Mouse (Mus musculus) erythroblast, embryonic 14.5 days (primary cell): ENCODE results near the gene Pdf. TPM values are rescaled to one million over a fixed set of nuclear protein-coding genes. Genes with fewer than 3 reads are reported as not detected.

Experiments used
- H3K27me3 ChIP-seq: 2 replicates; pipeline ENCODE4 v1.6.1; 2012; ENCODE audit warnings: inconsistent platforms; ENCODE audit not compliant: control insufficient read depth
- H3K36me3 ChIP-seq: 2 replicates; pipeline ENCODE4 v1.6.1; 2012; ENCODE audit warnings: mild to moderate bottlenecking, inconsistent platforms; ENCODE audit not compliant: control insufficient read depth
- H3K4me1 ChIP-seq: 2 replicates; pipeline ENCODE4 v1.6.1; 2012; ENCODE audit warnings: inconsistent platforms; ENCODE audit not compliant: control insufficient read depth
- H3K4me3 ChIP-seq: replicated peaks from 2 replicates; pipeline ENCODE3; 2012; ENCODE audit warnings: moderate library complexity, mild to moderate bottlenecking, inconsistent platforms
- H3K9me3 ChIP-seq: 2 replicates; pipeline ENCODE4 v1.6.1; 2012; ENCODE audit warnings: low read length, inconsistent platforms, mixed read lengths; ENCODE audit not compliant: control insufficient read depth
- GATA1 ChIP-seq: IDR thresholded peaks from 2 replicates; pipeline ENCODE4 v1.6.1; 2012; ENCODE audit warnings: low read length, inconsistent platforms, mixed read lengths
- TAL1 ChIP-seq: IDR thresholded peaks from 3 replicates; pipeline ENCODE4 v1.6.1; 2012; ENCODE audit warnings: low read length, inconsistent platforms, mixed read lengths
- polyA plus RNA-seq: library from polyadenylated mRNA; stranded (reverse); fragments of >175 nt; gene quantifications from 2 replicates; pipeline ENCODE4 v1.2.3, GENCODE M21; 2012

The Pdf gene
- 0.12 and 0.14 TPM in 2 replicates for polyA plus RNA-seq

GRCm38 (mm10) chr8:107048061-107048941, at the start of gene Pdf:
TSS of gene Pdf (minus strand) at chr8:107048614.
- Histone ChIP-seq H3K9me3 (no peaks in the 10 kb centered on the region; the same call in 1 of the 2 replicates), H3K27me3 (no peaks in the 10 kb centered on the region), H3K4me3 (peak within 1 kb of the TSS; percentile 79), H3K36me3 (peaks cover 95% of the 10 kb centered on the region), H3K4me1 (peaks cover 39% of the 10 kb centered on the region)
- TF ChIP-seq GATA1, result no peak
- TF ChIP-seq TAL1, result no peak

GRCm38 (mm10) chr8:107096366-107097036, 48.1 kb upstream of the Pdf start, which contains the start of gene Terf2:
TSS of gene Terf2 (minus strand) at chr8:107096547.
- peaks cover 28% of the 10 kb centered on the region for H3K36me3 ChIP-seq
- H3K4me3 ChIP-seq, result peak within 1 kb of the TSS; percentile 95
- H3K9me3 ChIP-seq, result no peaks in the 10 kb centered on the region
- TF ChIP-seq TAL1, result no peak
- TF ChIP-seq GATA1, result no peak
- peaks cover 36% of the 10 kb centered on the region for H3K4me1 ChIP-seq
- H3K27me3 ChIP-seq, result no peaks in the 10 kb centered on the region

GRCm38 (mm10) chr8:107095717-107096365, 47.4 kb upstream of the Pdf start:
- Histone ChIP-seq H3K27me3 (no peaks in the 10 kb centered on the region), H3K4me3 (peak overlapping the region; percentile 95), H3K9me3 (no peaks in the 10 kb centered on the region), H3K36me3 (peaks cover 33% of the 10 kb centered on the region), H3K4me1 (peaks cover 36% of the 10 kb centered on the region)
- TF ChIP-seq TAL1, result no peak
- TF ChIP-seq GATA1, result no peak

- Histone ChIP-seq H3K36me3 (peaks cover 77% of the 10 kb centered on the region), H3K4me3 (no peak overlapping the region), H3K9me3 (peaks cover 2% of the 10 kb centered on the region; the same call in 1 of the 2 replicates), H3K27me3 (no peaks in the 10 kb centered on the region), H3K4me1 (peaks cover 26% of the 10 kb centered on the region)
- TF ChIP-seq TAL1, result no peak
- no peak for TF ChIP-seq GATA1
These were observed 42.1 kb upstream of the Pdf start for GRCm38 (mm10) chr8:107090531-107090930.

- TF ChIP-seq GATA1 (no peak), TAL1 (no peak)
- Histone ChIP-seq H3K27me3 (no peaks in the 10 kb centered on the region), H3K4me1 (peaks cover 6% of the 10 kb centered on the region), H3K36me3 (peaks cover 84% of the 10 kb centered on the region), H3K9me3 (peaks cover 2% of the 10 kb centered on the region; the same call in 1 of the 2 replicates), H3K4me3 (no peak overlapping the region)
These were observed 40.2 kb upstream of the Pdf start for GRCm38 (mm10) chr8:107088526-107089063.

GRCm38 (mm10) chr8:107086018-107086417, 37.6 kb upstream of the Pdf start:
- Histone ChIP-seq H3K27me3 (no peaks in the 10 kb centered on the region), H3K36me3 (peaks cover 87% of the 10 kb centered on the region), H3K9me3 (peaks cover 2% of the 10 kb centered on the region; the same call in 1 of the 2 replicates), H3K4me3 (no peak overlapping the region), H3K4me1 (no peaks in the 10 kb centered on the region)
- TF ChIP-seq GATA1, result no peak
- TF ChIP-seq TAL1, result no peak

- Histone ChIP-seq H3K27me3 (no peaks in the 10 kb centered on the region), H3K4me1 (no peaks in the 10 kb centered on the region), H3K36me3 (peaks cover 87% of the 10 kb centered on the region), H3K4me3 (no peak overlapping the region), H3K9me3 (peaks cover 2% of the 10 kb centered on the region; the same call in 1 of the 2 replicates)
- TF ChIP-seq GATA1 (no peak), TAL1 (no peak)
These were observed 36.9 kb upstream of the Pdf start for GRCm38 (mm10) chr8:107085358-107085757.

- TF ChIP-seq GATA1 (no peak), TAL1 (no peak)
- Histone ChIP-seq H3K4me1 (no peaks in the 10 kb centered on the region), H3K27me3 (no peaks in the 10 kb centered on the region), H3K36me3 (peaks cover 99% of the 10 kb centered on the region), H3K9me3 (no peaks in the 10 kb centered on the region), H3K4me3 (no peak overlapping the region)
These were observed 27.9 kb upstream of the Pdf start for GRCm38 (mm10) chr8:107076239-107076888.
